Mouse (Mus musculus) myocyte (in vitro differentiated cells): ENCODE measurements around the gene Nprl2.

Experiments
- CEBPB ChIP-seq: IDR thresholded peaks from 2 replicates; pipeline ENCODE4 v1.6.1; 2011; ENCODE audit warnings: mild to moderate bottlenecking, moderate library complexity; ENCODE audit not compliant: poor library complexity, insufficient read depth, severe bottlenecking
- E2F4 ChIP-seq: IDR thresholded peaks from one replicate; pipeline ENCODE4 v1.6.1; 2011; ENCODE audit warnings: mild to moderate bottlenecking, control low read depth, moderate library complexity; ENCODE audit not compliant: insufficient read depth
- MAX ChIP-seq: IDR thresholded peaks from one replicate; pipeline ENCODE4 v1.6.1; 2011; ENCODE audit warnings: low read depth, mild to moderate bottlenecking, control low read depth
- MYOD1 ChIP-seq, 3 experiments: IDR thresholded peaks; one replicate each; pipeline ENCODE4 v1.6.1; 2011; ENCODE audit warnings: control low read depth in 2 of 3, low read depth in 2 of 3, mild to moderate bottlenecking in 2 of 3, moderate library complexity in 1 of 3; ENCODE audit not compliant: insufficient read length in 2 of 3, control insufficient read depth in 1 of 3
- MYOG ChIP-seq, 3 experiments: IDR thresholded peaks; one replicate each; pipeline ENCODE4 v1.6.1; 2011; ENCODE audit warnings: control low read depth in 2 of 3, low read depth in 2 of 3, mild to moderate bottlenecking in 2 of 3; ENCODE audit not compliant: insufficient read length in 2 of 3, control insufficient read depth in 1 of 3, insufficient read depth in 1 of 3
- POLR2A ChIP-seq: IDR thresholded peaks from one replicate; pipeline ENCODE4 v1.6.1; 2011; ENCODE audit warnings: low read depth, mild to moderate bottlenecking, control low read depth, moderate library complexity; ENCODE audit not compliant: insufficient read length
- POLR2AphosphoS2 ChIP-seq: IDR thresholded peaks from one replicate; pipeline ENCODE4 v1.6.1; 2011; ENCODE audit warnings: low read depth, control low read depth; ENCODE audit not compliant: insufficient read length
- REST ChIP-seq: IDR thresholded peaks from one replicate; pipeline ENCODE4 v1.6.1; 2011; ENCODE audit warnings: mild to moderate bottlenecking, control low read depth, moderate library complexity; ENCODE audit not compliant: insufficient read depth, insufficient read length
- SRF ChIP-seq: IDR thresholded peaks from one replicate; pipeline ENCODE4 v1.6.1; 2011; ENCODE audit warnings: low read depth; ENCODE audit not compliant: control insufficient read depth, insufficient read length
- TCF12 ChIP-seq: IDR thresholded peaks from one replicate; pipeline ENCODE4 v1.6.1; 2011; ENCODE audit warnings: mild to moderate bottlenecking, control low read depth; ENCODE audit not compliant: poor library complexity, insufficient read depth, severe bottlenecking
- TCF3 ChIP-seq: IDR thresholded peaks from one replicate; pipeline ENCODE4 v1.6.1; 2011; ENCODE audit warnings: low read depth, control low read depth; ENCODE audit not compliant: insufficient read length
- USF1 ChIP-seq: IDR thresholded peaks from one replicate; pipeline ENCODE4 v1.6.1; 2011; ENCODE audit warnings: low read depth, mild to moderate bottlenecking, control low read depth, moderate library complexity

GRCm38 (mm10) chr9:107590058-107590772 is 48.2 kb downstream of the Nprl2 start:
- no peak for TF ChIP-seq POLR2A
- no peak for TF ChIP-seq TCF3
- TF ChIP-seq POLR2AphosphoS2 = no peak
- no peak for TF ChIP-seq E2F4
- TF ChIP-seq TCF12 = no peak
- no peak for TF ChIP-seq SRF
- no peak for TF ChIP-seq MAX
- TF ChIP-seq USF1 = no peak
- no peak for TF ChIP-seq REST
- TF ChIP-seq CEBPB = no peak
- TF ChIP-seq MYOG (IDR thresholded peaks at IDR 0.05; ENCODE audit: control insufficient read depth in 1 of 3, insufficient read depth in 1 of 3, insufficient read length in 2 of 3, low read depth in 2 of 3) = no peak
- TF ChIP-seq MYOD1 (IDR thresholded peaks at IDR 0.05; ENCODE audit: control insufficient read depth in 1 of 3, insufficient read length in 2 of 3, low read depth in 2 of 3) = no peak
